Mouse (Mus musculus) heart, embryonic 11.5 days (tissue): ENCODE results near the gene Camk2d. TPM values are rescaled to one million over a fixed set of nuclear protein-coding genes. Genes with fewer than 3 reads are reported as not detected.

Source experiments
- ATAC-seq: fragments of 200-750 bp; cut with Nextera tagmentation; replicated peaks from 2 replicates; pipeline ENCODE4 v1.8.0; 2017; ENCODE audit warnings: moderate library complexity; ENCODE audit not compliant: insufficient number of reproducible peaks, low FRiP score, low TSS enrichment
- H3K27ac ChIP-seq: fragments of 300-500 bp; sonication (generic); 2 replicates; pipeline ENCODE4 v1.5.1; 2014; ENCODE audit warnings: mild to moderate bottlenecking, low read depth, low read length
- H3K27me3 ChIP-seq: fragments of 300-500 bp; sonication (generic); 2 replicates; pipeline ENCODE4 v1.6.1; 2014; ENCODE audit warnings: mild to moderate bottlenecking, low read length, mixed read lengths; ENCODE audit not compliant: control insufficient read depth, insufficient read depth
- H3K36me3 ChIP-seq: fragments of 300-500 bp; sonication (generic); 2 replicates; pipeline ENCODE4 v1.6.1; 2014; ENCODE audit warnings: mild to moderate bottlenecking, low read length, moderate library complexity, mixed read lengths; ENCODE audit not compliant: control insufficient read depth, insufficient read depth
- H3K4me1 ChIP-seq: fragments of 300-500 bp; sonication (generic); 2 replicates; pipeline ENCODE4 v1.6.1; 2014; ENCODE audit warnings: low read length; ENCODE audit not compliant: control insufficient read depth, insufficient read depth
- H3K4me2 ChIP-seq: fragments of 300-500 bp; sonication (generic); 2 replicates; pipeline ENCODE4 v1.6.1; 2014; ENCODE audit warnings: mild to moderate bottlenecking, moderate library complexity
- H3K4me3 ChIP-seq: fragments of 300-500 bp; sonication (generic); 2 replicates; pipeline ENCODE4 v1.5.1; 2014; ENCODE audit warnings: low read depth, low read length
- H3K9ac ChIP-seq: fragments of 300-500 bp; sonication (generic); 2 replicates; pipeline ENCODE4 v1.6.1; 2014; ENCODE audit warnings: mild to moderate bottlenecking, low read depth, low read length, moderate library complexity
- H3K9me3 ChIP-seq: fragments of 300-500 bp; sonication (generic); replicated peaks from 2 replicates; pipeline ENCODE4 v1.6.1; 2016; ENCODE audit warnings: low read length; ENCODE audit not compliant: control insufficient read depth
- WGBS: fragments of 180-500 bp; shearing (Covaris S2); extraction: QIAGEN DNeasy Blood & Tissue Kit; methylation state at CpG from one replicate; pipeline ENCODE4 v1.1.7; 2014; ENCODE audit not compliant: insufficient replicate concordance; 5-methylcytosine and 5-hydroxymethylcytosine counted together
- polyA plus RNA-seq: library from polyadenylated mRNA; unstranded; fragments of >200 nt; fragmentation: Nextera tagmentation; extraction: Ambion mirVana; gene quantifications from 2 replicates; pipeline ENCODE4 v1.2.1, GENCODE M21; 2014

Camk2d gene
- polyA plus RNA-seq, 1 experiment from 2014 or later = 106 TPM

DNA sequence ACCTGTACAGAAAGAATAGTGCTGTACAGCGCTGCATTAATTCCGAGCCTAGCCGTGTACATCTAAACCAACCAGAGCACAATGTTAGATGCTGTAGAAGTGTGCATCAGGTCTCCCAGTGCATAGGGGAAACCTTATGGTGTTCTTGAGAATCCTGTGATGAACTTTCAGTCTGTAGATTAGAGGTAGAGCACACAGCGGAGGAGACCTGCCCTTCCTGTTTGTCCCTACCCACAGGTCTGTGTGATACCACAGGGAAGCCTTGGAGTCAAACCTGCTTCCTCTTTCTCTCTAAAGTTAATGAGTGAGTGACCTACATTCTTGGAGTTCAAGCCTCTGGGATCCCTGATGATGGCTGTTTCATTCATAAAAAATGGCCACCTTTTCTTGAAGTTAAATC is 54.2 kb downstream of the Camk2d start:
- Histone ChIP-seq H3K4me2 (no peak overlapping the region), H3K36me3 (no peaks in the 10 kb centered on the region), H3K27ac (no peak overlapping the region), H3K9ac (no peak overlapping the region), H3K27me3 (no peaks in the 10 kb centered on the region), H3K9me3 (no peaks in the 10 kb centered on the region), H3K4me1 (peaks cover 5% of the 10 kb centered on the region; the same call in 1 of the 2 replicates), H3K4me3 (no peak overlapping the region)
- WGBS = 91% methylated on average over 4 of the region's 4 CpGs
- no peak for ATAC-seq

- H3K9ac ChIP-seq = no peak overlapping the region
- H3K27ac ChIP-seq = no peak overlapping the region
- WGBS = 84% methylated on average over 6 of the region's 6 CpGs
- H3K27me3 ChIP-seq = no peaks in the 10 kb centered on the region
- no peaks in the 10 kb centered on the region for H3K36me3 ChIP-seq
- H3K4me1 ChIP-seq = peaks cover 6% of the 10 kb centered on the region; the same call in 1 of the 2 replicates
- no peak overlapping the region for H3K4me3 ChIP-seq
- H3K9me3 ChIP-seq = no peaks in the 10 kb centered on the region
- no peak for ATAC-seq
- no peak overlapping the region for H3K4me2 ChIP-seq
These were observed 54.6 kb downstream of the Camk2d start for GRCm38 (mm10) chr3:126650747-126651146.

- H3K27me3 ChIP-seq = no peaks in the 10 kb centered on the region
- no peak for ATAC-seq
- no peaks in the 10 kb centered on the region for H3K36me3 ChIP-seq
- 63% methylated on average over 2 of the region's 2 CpGs for WGBS
- H3K4me1 ChIP-seq = peaks cover 13% of the 10 kb centered on the region; the same call in 1 of the 2 replicates
- no peak overlapping the region for H3K4me3 ChIP-seq
- no peak overlapping the region for H3K9ac ChIP-seq
- H3K9me3 ChIP-seq = no peaks in the 10 kb centered on the region
- H3K4me2 ChIP-seq = no peak overlapping the region
- H3K27ac ChIP-seq = no peak overlapping the region
These were observed 56.3 kb downstream of the Camk2d start for GRCm38 (mm10) chr3:126652361-126652760.

DNA sequence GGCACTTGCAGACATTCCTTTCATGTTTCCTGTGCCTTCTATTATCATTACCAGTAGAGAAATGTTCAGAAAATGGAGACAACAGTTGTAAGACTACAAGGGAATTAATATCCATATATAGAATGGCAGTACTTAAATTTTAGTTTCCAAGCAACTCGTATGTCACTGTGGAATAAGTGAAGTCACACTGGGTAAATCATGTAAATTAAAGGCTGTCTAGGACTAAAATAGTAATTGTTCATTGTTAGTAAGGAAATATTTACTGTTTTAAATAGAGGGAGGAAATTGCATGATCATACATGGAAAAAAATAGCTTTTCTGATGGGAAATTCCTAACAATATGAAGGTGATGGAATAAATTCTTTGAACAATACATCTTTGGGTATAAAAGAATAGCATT is 57.0 kb downstream of the Camk2d start:
- Histone ChIP-seq H3K4me2 (no peak overlapping the region), H3K27ac (no peak overlapping the region), H3K4me3 (no peak overlapping the region), H3K36me3 (no peaks in the 10 kb centered on the region), H3K9me3 (no peaks in the 10 kb centered on the region), H3K9ac (no peak overlapping the region), H3K27me3 (no peaks in the 10 kb centered on the region), H3K4me1 (peaks cover 13% of the 10 kb centered on the region)
- no peak for ATAC-seq
- 76% methylated on average over 1 of the region's 1 CpGs for WGBS

- no peaks in the 10 kb centered on the region for H3K27me3 ChIP-seq
- no peak overlapping the region for H3K27ac ChIP-seq
- peaks cover 38% of the 10 kb centered on the region for H3K4me1 ChIP-seq
- no peaks in the 10 kb centered on the region for H3K36me3 ChIP-seq
- no peak overlapping the region for H3K9ac ChIP-seq
- WGBS = 46% methylated on average over 3 of the region's 3 CpGs
- H3K4me2 ChIP-seq = no peak overlapping the region
- no peak for ATAC-seq
- H3K9me3 ChIP-seq = no peaks in the 10 kb centered on the region
- H3K4me3 ChIP-seq = no peak overlapping the region
These were observed 60.1 kb downstream of the Camk2d start for GRCm38 (mm10) chr3:126656173-126656572.

DNA sequence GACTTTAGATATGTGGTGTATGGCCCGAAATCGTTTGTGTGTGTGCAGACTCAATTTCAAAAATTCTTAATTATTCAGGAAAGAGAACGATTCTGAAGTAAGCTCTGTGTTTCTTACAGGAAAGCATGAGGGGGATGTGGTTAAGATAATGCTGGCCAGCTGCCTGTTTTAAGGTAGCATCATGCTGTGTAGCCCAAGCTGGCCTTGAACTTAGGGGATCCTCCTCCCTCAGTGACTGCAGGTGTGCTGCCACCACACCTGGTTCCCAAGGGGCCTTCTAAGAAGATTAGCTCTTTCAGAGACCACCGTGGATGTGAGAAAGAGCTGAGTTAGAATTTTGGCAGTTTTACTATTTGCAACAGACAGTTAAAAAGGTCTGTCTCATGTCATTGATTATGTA is 61.8 kb downstream of the Camk2d start:
- H3K4me2 ChIP-seq = no peak overlapping the region
- ATAC-seq = no peak
- H3K9ac ChIP-seq = no peak overlapping the region
- H3K36me3 ChIP-seq = no peaks in the 10 kb centered on the region
- H3K27me3 ChIP-seq = no peaks in the 10 kb centered on the region
- no peak overlapping the region for H3K27ac ChIP-seq
- peaks cover 40% of the 10 kb centered on the region for H3K4me1 ChIP-seq
- H3K9me3 ChIP-seq = no peaks in the 10 kb centered on the region
- no peak overlapping the region for H3K4me3 ChIP-seq
- WGBS = 47% methylated on average over 4 of the region's 4 CpGs

- Histone ChIP-seq H3K27me3 (no peaks in the 10 kb centered on the region), H3K27ac (peak overlapping the region; percentile 79), H3K4me2 (peak overlapping the region; percentile 48), H3K9me3 (no peaks in the 10 kb centered on the region), H3K4me3 (no peak overlapping the region), H3K9ac (no peak overlapping the region), H3K36me3 (no peaks in the 10 kb centered on the region), H3K4me1 (peaks cover 44% of the 10 kb centered on the region)
- peak; percentile 59; the same call in 1 of the 2 replicates for ATAC-seq
- WGBS = 35% methylated on average over 10 of the region's 10 CpGs
These were observed 62.7 kb downstream of the Camk2d start for GRCm38 (mm10) chr3:126658791-126659190.

DNA sequence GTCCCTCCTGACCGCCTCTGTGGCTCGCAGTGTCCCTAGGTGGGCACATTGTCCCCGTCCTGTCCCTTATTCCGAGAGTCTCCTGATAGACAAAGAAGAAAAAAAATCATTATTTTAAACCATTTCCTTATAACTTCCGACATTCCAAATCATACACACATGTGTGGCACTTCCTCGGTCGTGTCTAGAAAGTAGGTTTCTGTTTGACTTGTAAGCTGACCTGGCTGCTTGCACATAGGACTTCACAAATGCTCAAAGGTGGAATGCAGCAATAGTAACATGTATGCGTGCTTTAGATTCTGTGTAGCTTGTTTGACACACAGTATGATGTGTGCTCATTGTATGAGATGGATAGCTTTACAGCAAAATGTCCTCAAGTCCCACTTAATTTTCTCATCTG is 63.1 kb downstream of the Camk2d start:
- no peaks in the 10 kb centered on the region for H3K36me3 ChIP-seq
- peak overlapping the region; percentile 79 for H3K27ac ChIP-seq
- no peak overlapping the region for H3K9ac ChIP-seq
- H3K4me2 ChIP-seq = peak overlapping the region; percentile 48
- no peaks in the 10 kb centered on the region for H3K27me3 ChIP-seq
- H3K9me3 ChIP-seq = no peaks in the 10 kb centered on the region
- no peak overlapping the region for H3K4me3 ChIP-seq
- peaks cover 44% of the 10 kb centered on the region for H3K4me1 ChIP-seq
- no peak for ATAC-seq
- WGBS = 71% methylated on average over 8 of the region's 8 CpGs

GRCm38 (mm10) chr3:126659832-126660564 is 63.9 kb downstream of the Camk2d start:
- Histone ChIP-seq H3K4me1 (peaks cover 43% of the 10 kb centered on the region), H3K27me3 (no peaks in the 10 kb centered on the region), H3K4me2 (no peak overlapping the region), H3K27ac (peak overlapping the region; percentile 79), H3K9ac (0 out of 2 replicates have a peak overlapping the region, but pooled peaks have one; percentile 6), H3K4me3 (no peak overlapping the region), H3K9me3 (no peaks in the 10 kb centered on the region), H3K36me3 (no peaks in the 10 kb centered on the region)
- ATAC-seq = no peak
- WGBS = 51% methylated on average over 8 of the region's 8 CpGs
